Mouse (Mus musculus) kidney, postnatal 4 days (tissue): ENCODE results near the gene Myrip.

Experiments used
- DNase-seq, 2 experiments: peaks; one replicate each; pipeline ENCODE4 v3.0.0; 2021; ENCODE audit warnings: mixed read lengths in 2 of 2

Myrip gene

DNA sequence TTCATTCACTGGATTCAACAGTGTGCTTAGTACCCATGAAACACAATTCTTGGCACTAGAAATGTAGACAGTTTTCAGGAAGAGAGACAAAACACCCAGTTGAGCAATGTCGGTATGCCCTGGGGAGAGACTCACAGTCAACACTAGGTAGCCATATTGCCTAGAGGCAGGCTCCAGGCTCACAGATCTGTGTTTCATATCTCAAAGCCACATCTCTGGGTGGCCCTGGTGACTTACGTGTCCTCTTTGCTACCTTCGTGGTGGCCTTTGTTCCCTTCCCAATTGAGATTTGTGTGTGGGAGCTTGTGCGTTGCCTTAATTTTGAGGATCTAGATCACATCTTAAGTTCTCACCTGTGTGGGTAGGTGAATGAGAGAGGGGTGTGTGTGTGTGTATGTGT lies 181.1 kb downstream of the Myrip start:
- no peak for DNase-seq

DNA sequence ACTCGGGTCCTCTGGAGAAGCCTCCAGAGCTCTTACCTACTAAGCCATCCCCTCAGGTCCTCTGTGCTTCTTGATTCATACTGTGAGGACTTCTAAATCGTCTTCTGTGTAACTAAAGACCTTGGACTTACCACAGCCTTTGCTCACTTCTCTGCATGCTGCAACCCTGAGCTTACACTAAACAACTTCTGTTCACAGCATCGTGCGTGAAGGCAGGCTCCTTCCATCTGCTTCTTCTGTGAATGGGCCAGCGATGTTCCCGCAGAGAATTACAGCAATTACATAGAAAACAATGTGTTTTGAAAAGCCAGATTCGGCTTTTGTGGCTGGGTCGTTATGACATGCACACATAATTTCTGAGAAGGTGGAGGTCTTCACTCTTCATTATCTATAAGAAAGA lies 181.8 kb downstream of the Myrip start:
- DNase-seq = no peak

DNA sequence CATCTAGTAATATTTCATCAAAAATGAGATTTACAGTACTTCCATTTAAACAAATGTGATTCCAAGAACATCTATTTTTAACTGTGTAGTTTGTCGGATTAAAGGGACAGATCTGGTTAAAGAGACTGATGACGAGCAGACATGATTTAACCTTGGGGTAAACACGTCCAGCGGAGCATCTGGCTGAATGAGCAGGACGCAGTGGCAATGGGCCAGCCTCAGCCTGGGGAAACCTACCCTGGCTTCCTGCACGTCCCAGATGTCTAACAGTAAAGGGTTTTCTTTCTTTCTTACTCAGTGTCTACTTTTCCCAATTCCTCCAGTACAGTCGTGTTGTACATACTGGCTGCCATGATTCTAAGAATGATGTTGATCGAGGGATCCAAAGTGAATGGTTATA lies 185.8 kb downstream of the Myrip start:
- peak in 1 of 2 experiments; percentile 12 for DNase-seq

- no peak for DNase-seq
These were observed 190.2 kb downstream of the Myrip start for GRCm38 (mm10) chr9:120491509-120491908.

DNA sequence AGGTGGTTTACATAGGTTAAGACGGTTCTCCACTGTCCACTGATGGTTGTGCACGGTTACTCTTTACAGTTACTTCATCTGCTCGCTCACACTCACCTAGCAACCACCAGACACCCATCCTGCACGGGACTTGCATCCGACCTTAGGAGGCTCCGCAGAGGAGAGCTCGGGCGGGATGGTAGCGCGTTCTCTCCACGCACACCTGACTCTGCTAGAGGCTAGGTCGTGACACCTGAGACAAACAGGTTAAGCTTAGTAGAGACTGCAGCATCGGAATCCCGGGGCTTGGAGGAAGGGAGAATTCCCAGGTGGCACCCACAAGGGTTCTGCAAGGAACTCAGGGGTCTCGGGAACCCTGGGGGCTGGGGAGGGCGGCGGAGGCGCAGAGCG lies 190.7 kb downstream of the Myrip start, which contains the start of gene Eif1b:
Gene Eif1b, plus strand, starts transcription at position 223 of the 390 bp plus-strand sequence.
- DNase-seq = no peak

- DNase-seq = peak; percentile 84 to 91
These were observed 191.4 kb downstream of the Myrip start for GRCm38 (mm10) chr9:120492400-120493351.

- DNase-seq = no peak
These were observed 192.5 kb downstream of the Myrip start for GRCm38 (mm10) chr9:120493781-120494180.

- DNase-seq = peak; percentile 73 to 79
These were observed 195.4 kb downstream of the Myrip start for GRCm38 (mm10) chr9:120496691-120497090.

DNA sequence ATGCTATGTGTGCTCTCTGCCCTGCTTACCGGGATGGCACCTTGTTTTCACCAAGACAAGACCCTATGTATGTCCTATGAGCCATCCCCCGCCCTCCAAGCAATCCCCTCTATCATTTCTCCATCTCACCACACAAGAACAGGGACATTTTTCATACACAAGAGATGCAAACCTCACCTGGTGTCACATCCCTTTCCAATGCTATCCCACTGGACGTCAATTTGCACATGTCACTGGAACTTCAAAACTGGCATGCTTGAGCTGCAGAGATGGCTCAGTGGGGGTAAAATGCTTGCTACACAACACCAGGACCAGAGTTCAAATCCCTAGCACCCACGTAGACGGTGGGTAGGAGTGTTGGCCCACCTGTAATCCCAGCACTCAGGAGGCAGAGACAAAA lies 196.7 kb downstream of the Myrip start:
- DNase-seq = no peak

GRCm38 (mm10) chr9:120501191-120501902 lies 200.0 kb downstream of the Myrip start:
- DNase-seq = peak in 1 of 2 experiments; percentile 34

GRCm38 (mm10) chr9:120502013-120502412 lies 200.7 kb downstream of the Myrip start:
- DNase-seq = peak; percentile 87 to 89

- no peak for DNase-seq
These were observed 203.1 kb downstream of the Myrip start for GRCm38 (mm10) chr9:120504423-120504822.

- DNase-seq = peak; percentile 51 to 62
These were observed 210.5 kb downstream of the Myrip start for GRCm38 (mm10) chr9:120511781-120512180.

GRCm38 (mm10) chr9:120516720-120517119 lies 215.4 kb downstream of the Myrip start:
- DNase-seq = no peak

DNA sequence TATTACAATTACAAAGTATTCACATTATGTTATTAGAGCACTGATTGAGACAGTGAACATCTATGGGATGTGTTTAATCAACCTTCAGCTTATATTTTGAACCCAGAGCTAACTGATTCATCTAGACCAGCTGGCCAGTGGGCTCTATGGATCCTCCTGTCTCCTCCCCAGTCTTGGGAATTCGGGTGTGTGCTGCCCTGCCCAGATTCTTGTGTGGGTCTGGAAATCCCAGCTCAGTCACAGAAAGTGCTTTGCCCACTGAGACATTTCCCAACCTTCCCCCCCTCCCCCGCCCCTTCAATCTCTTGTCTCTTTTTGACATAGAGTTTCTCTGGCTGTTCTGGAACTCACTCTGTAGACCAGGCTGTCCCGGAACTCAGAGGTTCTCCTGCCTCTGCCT lies 217.6 kb downstream of the Myrip start:
- no peak for DNase-seq

DNA sequence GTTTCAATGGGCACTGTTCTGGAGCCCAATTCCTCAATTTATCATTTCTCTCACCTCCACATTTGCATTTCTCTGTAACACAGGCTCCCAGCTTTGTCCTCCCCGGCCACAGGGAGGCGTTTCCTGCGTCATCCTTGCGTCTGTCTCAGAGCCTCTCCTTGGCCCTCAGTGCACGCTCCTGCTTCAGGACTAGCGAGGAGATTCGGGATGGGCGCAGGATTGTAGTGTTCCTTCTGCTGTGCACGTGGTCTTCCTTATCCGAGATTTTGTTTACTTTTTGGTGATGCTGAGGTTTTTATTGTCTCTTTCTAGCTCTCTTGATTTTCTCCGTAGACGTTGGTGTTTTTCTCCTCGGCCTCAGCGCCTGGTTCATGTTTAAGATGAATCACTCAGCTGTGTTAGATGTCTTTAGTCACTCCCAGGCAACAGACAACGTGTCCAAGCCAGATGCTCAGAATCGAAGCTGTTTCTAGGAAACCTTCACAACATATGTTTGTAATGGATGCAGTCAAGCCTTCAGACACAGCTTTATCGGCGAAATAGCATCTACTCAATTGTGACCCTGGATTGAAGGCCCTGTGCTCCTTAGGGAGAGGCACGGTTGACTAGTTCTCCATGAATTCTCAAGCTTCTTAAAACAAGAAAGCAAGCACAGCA lies 218.3 kb downstream of the Myrip start:
- DNase-seq = no peak

GRCm38 (mm10) chr9:120521161-120521560 lies 219.8 kb downstream of the Myrip start:
- DNase-seq = no peak
